Mouse (Mus musculus) T-cell, adult 2 months (primary cell): ENCODE results near the gene Cfap300.

Source experiments
- DNase-seq: peaks from one replicate; pipeline ENCODE4 v3.0.0; 2022; ENCODE audit warnings: low spot score

Gene Cfap300

DNA sequence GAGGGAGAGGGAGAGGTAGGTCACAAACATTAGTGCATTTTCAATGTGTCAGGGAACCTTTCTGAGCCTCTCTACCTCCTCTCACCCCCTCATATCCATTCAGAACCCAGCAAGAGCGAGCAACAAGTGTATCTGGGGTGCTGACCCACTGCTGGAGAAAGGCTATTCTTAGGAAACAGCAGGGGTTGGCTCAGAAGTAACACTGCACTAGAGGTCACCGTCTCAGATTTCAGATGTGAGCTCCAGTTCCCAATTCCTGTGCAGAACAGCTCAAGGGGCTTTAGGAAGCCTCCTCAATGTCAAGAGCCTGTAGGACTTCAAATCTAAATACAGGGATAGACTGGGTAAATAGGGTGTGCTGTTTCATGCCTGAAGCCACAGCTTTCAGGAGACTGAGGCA is 59.0 kb downstream of the Cfap300 start:
- no peak for DNase-seq

DNA sequence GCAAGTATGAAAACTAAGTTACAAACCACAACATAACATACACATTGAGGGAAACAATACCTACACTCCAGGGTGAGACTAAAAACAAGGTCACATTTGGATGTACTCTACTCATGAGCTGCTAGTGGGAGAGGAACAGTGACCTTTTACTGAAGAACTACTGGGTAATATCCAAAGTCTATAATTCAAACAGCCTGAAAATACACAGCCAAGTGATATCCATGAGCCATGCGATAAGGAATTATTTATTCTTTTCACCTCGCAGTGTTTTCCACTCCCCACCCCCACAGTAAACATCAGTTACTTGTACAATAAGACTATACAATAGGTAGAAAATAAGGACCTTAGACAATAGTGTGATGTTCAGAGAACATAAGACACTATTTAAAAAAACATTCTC is 62.5 kb downstream of the Cfap300 start:
- DNase-seq = no peak

DNA sequence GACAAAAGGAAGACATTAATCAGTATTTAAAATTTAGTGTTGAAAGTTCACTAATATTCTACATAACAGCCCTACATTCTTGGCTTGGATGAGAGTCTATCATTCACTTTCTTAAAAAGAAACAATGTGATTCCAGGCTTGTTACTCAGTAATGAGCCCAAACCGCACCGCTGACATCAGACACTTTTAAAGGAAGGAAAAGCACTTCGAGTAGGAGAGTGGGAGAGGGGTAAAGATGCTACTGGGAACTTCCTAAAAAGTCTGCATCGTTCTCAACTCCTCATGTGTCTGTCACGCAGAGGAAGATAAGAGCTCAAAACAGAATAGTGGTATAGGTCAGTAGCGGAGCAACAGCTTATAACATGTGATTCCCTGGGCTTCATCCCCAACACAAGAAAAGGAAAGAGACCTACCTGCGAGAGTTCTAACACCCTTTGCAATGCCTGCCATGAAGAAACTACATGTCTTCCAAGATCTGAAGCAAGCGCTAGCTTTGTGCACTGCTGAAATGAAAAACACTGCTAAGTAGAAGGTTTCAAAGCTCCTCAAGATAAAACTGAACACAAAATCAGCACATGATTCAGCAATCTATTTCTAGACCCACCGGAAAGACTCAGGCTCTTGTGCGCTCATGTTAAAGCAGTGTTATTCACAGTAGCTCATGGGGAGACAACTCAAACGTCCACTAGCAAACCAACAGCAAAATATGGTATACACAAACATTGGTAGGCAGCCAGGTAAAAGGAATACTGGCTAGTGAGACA is 63.3 kb downstream of the Cfap300 start:
- no peak for DNase-seq

DNA sequence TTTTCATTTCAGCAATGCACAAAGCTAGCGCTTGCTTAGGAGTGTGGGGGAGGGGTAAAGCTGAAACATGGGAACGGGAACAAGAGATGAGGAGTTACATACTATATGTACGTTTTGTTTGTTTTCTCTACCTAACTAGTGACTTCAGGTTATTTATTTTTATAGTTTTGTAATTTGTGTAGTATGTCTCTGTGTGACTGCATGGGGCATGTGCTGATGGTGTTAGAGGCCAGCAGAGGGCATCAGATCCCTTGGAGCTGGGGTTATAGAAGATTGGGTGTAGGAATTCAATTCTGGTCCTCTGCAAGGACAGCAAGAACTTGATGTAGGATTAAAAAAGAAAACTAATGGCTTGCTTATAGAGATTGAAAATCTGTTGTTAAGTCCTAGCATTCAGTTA is 64.1 kb downstream of the Cfap300 start:
- DNase-seq = no peak

DNA sequence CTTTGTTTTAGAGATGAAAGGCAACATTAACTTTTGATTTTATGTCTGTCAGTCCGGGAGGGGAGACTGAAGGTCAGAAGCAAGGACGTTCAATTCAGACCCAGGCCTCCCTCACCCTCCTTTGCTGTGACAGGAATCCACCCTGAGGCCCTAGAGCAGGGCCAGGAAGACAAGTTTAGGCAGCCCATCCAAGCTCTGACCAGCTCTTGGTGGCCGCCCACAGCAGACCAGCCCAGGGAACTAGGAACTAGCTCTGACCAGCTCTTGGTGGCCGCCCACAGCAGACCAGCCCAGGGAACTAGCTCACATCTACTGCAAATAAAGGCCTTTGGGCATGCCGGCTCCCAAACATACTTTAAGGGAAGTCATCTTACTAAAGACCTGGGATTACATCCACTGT is 65.0 kb downstream of the Cfap300 start:
- DNase-seq = no peak

DNA sequence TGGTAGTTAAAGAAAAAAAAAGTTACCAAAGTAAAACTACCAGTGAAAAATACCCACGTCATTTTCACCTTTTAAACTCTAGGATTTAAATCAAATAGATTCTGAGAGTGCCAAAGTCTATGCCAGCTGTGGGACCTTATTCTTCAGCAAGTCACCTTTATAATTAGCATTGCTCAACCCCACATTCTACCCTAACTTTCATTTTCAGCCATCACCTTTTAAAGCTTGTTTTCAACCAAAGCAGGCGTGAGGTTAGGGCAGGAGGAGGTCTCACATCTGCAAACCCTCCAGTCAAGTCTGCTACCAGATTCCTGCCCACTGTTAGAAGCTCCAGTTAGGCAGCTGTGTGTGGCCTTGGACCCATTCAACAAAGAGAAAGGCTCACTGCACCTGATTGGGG is 70.6 kb downstream of the Cfap300 start:
- no peak for DNase-seq
